Mouse (Mus musculus): ENCODE data around the gene Bcl11a.

DNA sequence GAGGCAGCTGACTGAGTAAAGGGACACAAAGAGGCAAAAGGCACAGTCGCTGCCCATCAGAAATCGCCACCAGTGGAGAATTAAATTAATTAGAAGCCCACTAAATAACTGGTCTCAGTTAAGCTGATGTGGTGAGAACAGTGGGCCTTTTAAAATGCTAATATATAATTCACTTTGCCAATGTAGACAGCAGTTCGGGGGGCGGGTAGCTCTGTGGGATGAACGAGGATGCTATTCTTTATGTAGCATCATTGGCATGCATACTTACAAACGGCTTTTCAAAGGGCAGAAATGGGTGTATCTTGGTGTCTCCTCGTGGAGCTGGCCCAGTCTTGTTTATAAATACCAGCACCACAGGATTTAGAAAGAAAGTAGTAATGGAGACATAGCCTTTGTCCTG is 102.2 kb downstream of the Bcl11a start:
- TF ChIP-seq CTCF (IDR thresholded peaks at IDR 0.05; ENCODE audit: extremely low read depth, insufficient read depth, insufficient read length, insufficient replicate concordance) (no peak), POLR2A (IDR thresholded peaks at IDR 0.05; ENCODE audit: low read depth, low read length) (no peak)

Data from spleen, adult 2 months (tissue).